Mouse (Mus musculus): ENCODE data around the gene Pdk1.
"Not testable (repeated sequence)": the region's sequence is repeated elsewhere in the genome, so short reads cannot be mapped to it uniquely, and the experiment has no call there.

Pdk1 gene

DNA sequence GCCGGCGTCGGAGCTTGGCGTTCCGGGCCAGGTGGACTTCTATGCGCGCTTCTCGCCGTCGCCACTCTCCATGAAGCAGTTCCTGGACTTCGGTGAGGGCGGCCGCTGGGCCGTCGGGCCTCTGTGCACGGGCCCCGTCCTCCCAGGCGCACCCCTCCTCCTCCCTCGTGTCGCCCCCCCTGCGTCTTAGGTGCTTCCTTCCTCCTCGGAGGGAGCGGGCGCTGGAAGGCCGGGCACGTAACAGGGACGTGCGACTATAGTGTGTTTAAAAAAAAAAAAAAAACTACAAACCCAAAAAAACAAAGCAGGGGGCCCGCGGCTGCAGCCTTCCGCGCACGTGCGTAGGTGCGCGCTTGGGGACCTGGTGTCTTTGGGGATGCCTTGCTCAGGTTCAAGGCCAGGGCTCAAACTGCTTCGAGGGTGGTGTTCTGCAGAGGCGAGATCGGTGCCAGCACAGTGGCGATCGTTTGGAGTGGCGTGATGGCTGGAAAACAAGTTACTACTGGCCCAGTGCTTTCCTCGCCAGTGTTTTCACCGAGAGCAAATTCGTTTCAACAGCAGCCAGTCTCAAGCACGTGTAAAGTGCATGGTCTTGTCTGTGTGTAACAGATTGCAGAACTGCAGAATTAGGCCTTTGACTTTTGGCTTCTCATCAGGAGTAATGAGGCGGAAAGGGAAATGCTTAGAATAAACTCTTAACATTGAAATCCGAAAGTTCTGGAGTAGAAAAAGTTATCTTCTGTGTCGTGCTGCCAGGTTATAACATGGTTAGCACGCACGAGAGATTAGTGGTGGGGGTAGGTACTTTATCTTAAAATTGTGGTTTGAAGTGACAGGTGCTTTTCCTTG, 674 bp downstream of the Pdk1 start:
- no peak for DNase-seq (ENCODE audit: low read depth, low spot score)

- no peak for DNase-seq (ENCODE audit: low read depth, low spot score)
Measured at GRCm38 (mm10) chr2:71874422-71874821, 1.4 kb downstream of the Pdk1 start.

DNA sequence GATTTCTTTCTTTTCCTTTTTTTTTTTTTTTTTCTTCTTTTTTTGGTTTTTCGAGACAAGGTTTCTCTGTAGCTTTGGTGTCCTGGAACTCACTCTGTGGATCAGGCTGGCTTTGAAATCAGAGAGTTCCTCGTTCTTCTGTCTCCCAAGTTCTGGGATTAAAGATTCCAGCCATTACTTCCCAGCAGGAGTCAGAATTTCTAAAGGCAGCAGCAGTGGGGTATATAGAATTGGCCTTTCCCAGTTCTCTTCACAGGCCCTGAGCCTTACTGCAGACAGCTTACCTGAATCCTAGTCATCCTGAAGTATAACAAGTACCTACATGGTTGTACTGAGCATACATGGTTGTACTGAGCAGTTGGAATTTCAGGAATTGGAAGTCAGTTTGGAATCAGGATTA, 1.8 kb downstream of the Pdk1 start:
- no peak for DNase-seq (ENCODE audit: low read depth, low spot score)

- no peak for DNase-seq (ENCODE audit: low read depth, low spot score)
Measured at GRCm38 (mm10) chr2:71877865-71878264, 4.8 kb downstream of the Pdk1 start.

GRCm38 (mm10) chr2:71878441-71878840, 5.4 kb downstream of the Pdk1 start:
- no peak for DNase-seq (ENCODE audit: low read depth, low spot score)

GRCm38 (mm10) chr2:71878943-71879342, 5.9 kb downstream of the Pdk1 start:
- no peak for DNase-seq (ENCODE audit: low read depth, low spot score)

GRCm38 (mm10) chr2:71882914-71883651, 10.1 kb downstream of the Pdk1 start:
- DNase-seq (ENCODE audit: low read depth, low spot score): no peak

DNA sequence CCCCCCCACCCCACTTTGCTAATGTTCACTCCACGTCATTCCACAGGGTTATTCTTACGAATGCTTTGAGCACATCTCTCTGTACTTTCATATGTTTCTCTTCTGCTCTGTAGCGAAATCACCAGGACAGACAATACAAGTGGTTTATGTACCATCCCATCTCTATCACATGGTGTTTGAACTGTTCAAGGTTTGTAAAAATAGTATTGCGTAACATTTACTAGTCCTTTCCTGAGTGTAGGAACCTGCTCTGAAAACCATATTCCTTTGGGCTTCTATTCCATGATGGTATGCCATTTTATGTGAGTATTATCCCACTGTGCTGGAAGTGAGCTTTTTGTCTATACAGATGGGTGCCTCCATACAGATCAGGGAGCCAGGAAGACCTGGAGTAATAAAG, 14.2 kb downstream of the Pdk1 start:
- DNase-seq (ENCODE audit: low read depth, low spot score): no peak

- DNase-seq (ENCODE audit: low read depth, low spot score): no peak
Measured at GRCm38 (mm10) chr2:71888437-71888836, 15.4 kb downstream of the Pdk1 start.

- no peak for DNase-seq (ENCODE audit: low read depth, low spot score)
Measured at GRCm38 (mm10) chr2:71891536-71891935, 18.5 kb downstream of the Pdk1 start.

DNA sequence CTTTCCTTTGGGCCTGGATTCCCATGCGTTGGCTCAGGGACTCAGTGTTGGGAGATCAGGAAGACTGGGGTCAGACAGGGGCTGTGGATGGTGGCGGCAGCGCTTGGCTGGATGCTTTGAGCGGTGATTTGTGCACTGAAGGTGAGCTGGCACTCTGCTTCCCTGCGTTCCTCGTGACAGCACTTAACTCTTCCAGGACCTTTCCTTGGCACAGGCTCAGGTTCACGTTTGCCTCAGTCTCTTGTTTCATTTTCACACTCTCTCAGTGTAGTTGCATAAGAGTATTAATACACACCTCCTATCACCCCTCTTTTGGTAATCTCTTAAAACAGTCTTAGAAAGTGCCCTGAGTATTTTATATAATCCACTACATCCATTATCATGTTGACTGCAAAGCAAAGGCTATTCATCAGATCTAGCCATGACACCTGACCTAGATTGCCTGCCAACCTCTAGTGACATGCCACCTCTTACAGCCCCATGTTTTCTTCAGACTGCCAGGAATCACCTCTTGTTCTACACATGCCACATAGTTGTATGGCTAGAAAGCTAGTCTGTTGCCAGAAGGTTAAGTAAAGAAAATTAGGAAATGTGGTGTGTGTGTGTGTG, 19.8 kb downstream of the Pdk1 start:
- DNase-seq (ENCODE audit: low read depth, low spot score): no peak

DNA sequence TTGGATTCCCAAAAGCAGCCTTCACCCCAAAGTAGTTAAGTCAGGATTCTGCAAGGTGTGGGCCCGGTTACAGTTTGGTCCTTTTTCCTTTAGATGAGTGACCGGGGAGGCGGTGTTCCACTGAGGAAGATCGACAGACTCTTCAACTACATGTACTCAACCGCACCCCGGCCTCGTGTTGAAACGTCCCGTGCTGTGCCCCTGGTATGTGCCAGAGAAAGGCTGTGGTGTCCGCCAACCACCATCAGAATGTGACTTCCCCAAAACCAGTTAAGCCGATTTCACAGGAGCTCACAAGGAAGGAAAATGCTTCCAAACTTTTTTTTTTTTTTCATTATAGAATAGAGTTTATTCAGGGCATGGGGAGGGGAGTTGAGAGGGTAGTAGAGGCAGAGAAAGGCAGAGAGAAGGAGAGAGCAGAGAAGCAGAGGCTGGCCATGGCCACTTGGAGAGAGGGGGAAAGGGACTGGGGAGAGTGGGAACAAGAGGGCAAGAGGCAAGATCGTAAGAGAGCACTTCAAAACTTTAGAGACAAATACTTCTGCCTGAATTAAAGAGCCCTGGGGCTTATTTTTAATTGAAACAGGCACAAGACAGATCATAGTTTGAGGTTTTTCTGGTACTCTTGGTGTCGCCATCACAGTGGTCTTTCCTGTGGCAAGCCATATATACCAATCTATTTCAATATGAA, 22.7 kb downstream of the Pdk1 start:
- no peak for DNase-seq (ENCODE audit: low read depth, low spot score)

DNA sequence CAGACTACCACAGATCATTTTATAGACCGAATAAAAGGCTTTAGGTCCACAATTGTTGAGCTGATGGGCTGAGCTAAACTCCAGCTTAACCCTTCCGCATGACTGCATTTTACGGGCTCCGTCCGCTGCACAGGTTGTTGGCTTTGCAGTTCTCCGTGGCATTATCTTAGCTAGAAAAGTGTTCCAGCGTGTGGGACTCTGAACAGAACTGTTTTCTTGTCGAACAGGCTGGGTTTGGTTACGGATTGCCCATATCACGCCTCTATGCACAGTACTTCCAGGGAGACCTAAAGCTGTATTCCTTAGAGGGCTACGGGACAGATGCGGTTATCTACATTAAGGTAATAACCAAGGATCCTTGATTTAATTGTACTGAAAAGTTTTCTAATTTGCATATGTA, 24.4 kb downstream of the Pdk1 start:
- DNase-seq (ENCODE audit: low read depth, low spot score): no peak

- DNase-seq (ENCODE audit: low read depth, low spot score): no peak
Measured at GRCm38 (mm10) chr2:71898335-71898856, 25.4 kb downstream of the Pdk1 start.

GRCm38 (mm10) chr2:71899886-71900285, 26.9 kb downstream of the Pdk1 start:
- no peak for DNase-seq (ENCODE audit: low read depth, low spot score)

- DNase-seq (ENCODE audit: low read depth, low spot score): no peak
Measured at GRCm38 (mm10) chr2:71905154-71905553, 32.1 kb downstream of the Pdk1 start.

DNA sequence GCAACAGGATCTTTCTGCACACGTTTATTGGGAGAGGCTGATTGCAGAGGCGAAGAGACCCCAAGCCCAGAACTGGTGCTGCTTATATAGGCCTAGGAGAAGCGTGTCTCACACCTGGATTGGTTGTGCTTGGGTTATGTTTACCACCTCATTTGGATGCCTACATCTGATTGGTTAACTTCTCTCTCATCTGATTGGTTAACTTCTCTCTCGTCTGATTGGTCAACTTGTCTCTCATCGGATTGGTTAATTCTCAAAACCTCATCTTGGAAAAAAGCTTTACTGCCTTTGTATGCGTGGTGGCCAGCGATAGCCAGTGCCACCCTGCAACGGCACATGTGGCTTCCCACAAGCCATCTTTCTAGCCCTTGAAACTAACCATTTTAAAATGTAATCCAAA, 33.3 kb downstream of the Pdk1 start:
- not testable (repeated sequence) for DNase-seq (ENCODE audit: low read depth, low spot score)

- no peak for DNase-seq (ENCODE audit: low read depth, low spot score)
Measured at GRCm38 (mm10) chr2:71913911-71914310, 40.9 kb downstream of the Pdk1 start.

GRCm38 (mm10) chr2:71919227-71919647, 46.2 kb downstream of the Pdk1 start:
- DNase-seq (ENCODE audit: low read depth, low spot score): no peak

GRCm38 (mm10) chr2:71924931-71925330, 51.9 kb downstream of the Pdk1 start:
- not testable (repeated sequence) for DNase-seq (ENCODE audit: low read depth, low spot score)

DNA sequence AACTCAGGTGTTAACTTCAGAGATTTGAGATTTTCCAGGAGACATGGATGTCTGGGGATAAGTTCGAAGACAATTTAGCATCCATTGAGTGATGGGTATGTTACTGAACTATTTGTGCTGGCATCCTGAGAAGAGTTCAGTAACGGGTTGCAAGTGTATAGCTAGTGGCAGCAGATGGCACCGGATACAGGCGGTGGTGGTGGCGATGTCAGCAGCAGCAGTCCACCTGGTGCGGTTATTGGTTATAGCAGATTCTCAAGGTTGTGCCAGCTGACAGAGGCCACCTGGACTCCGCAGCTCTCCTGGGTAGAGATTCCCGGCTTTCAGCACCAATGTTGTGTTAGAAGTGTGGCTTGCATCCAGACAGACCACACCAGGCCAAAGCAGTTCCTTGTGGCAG, 61.0 kb downstream of the Pdk1 start:
- no peak for DNase-seq (ENCODE audit: low read depth, low spot score)

- no peak for DNase-seq (ENCODE audit: low read depth, low spot score)
Measured at GRCm38 (mm10) chr2:71936711-71937110, 63.7 kb downstream of the Pdk1 start.

Measured in WW6 (cell line).